Comparison of ENCODE assay signal across 11 mouse cellular contexts in the genomic region with DNA sequence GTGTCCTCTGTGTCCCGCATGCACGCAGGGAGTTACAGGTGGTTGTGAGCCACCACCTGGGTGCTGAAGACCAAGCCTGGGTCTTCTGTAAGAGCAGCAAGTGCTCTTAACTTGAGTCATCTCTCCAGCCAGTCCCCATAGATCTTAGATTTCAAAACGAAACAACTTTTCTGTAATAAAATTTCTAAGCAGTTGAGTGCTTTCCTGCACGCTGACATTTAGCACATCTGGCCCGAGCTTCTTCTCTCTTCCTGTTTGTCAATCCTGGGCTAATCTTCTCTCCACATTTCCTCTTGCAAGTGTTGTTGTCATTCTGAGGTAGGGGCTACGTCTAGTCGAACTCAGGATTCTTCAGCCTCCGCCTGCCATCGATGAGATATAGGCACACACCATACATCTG. TPM values are rescaled to one million over a fixed set of nuclear protein-coding genes. Genes with fewer than 3 reads are reported as not detected.
DNase-seq lines count a peak whose midpoint lies in the region; ATAC-seq and TF ChIP-seq lines count a peak whose summit lies in the region.
"Had no signal": no experiment of that assay in that cellular context is flagged by ENCODE, and none has a peak within 500 bp of the region (broad histone marks: within the 10 kb centered on the region; RNA-seq: fewer than 3 reads in every experiment).

No protein-coding gene starts in this region.

- no peaks in the 10 kb centered on the region for H3K36me3 ChIP-seq in kidney, embryonic 15.5 days
- no peaks in the 10 kb centered on the region for H3K36me3 ChIP-seq in liver, postnatal 0 days (replicated peaks; ENCODE audit: insufficient read depth, low read length)

- peaks cover 56% of the 10 kb centered on the region for H3K4me1 ChIP-seq in kidney, embryonic 15.5 days
- peaks cover 47% of the 10 kb centered on the region for H3K4me1 ChIP-seq in liver, postnatal 0 days (ENCODE audit: insufficient read depth)

- DNase-seq in kidney, postnatal 25 days = no peak
- no peak for DNase-seq in liver, postnatal 0 days
- no peak for DNase-seq in adrenal gland, postnatal 25 days
- no peak for DNase-seq in adrenal gland, adult 2 months
- DNase-seq in adrenal gland, postnatal 14 days = no peak
- DNase-seq: heart, postnatal 36 days; left cerebral cortex, postnatal 4 days had no signal

- no peak overlapping the region for H3K4me3 ChIP-seq in kidney, embryonic 15.5 days (replicated peaks)
- no peak overlapping the region for H3K4me3 ChIP-seq in liver, postnatal 0 days (ENCODE audit: low read depth, low read length)

- no peaks in the 10 kb centered on the region for H3K27me3 ChIP-seq in kidney, embryonic 15.5 days
- H3K27me3 ChIP-seq in liver, postnatal 0 days (ENCODE audit: insufficient read depth, low read length) = no peaks in the 10 kb centered on the region
- H3K27me3 ChIP-seq: Patski had no signal

- no peak for TF ChIP-seq EP300 in liver, postnatal 0 days (IDR thresholded peaks at IDR 0.05; ENCODE audit: low read depth)

- no peak overlapping the region for H3K9ac ChIP-seq in kidney, embryonic 15.5 days
- no peak overlapping the region for H3K9ac ChIP-seq in liver, postnatal 0 days (replicated peaks)

- peak overlapping the region; percentile 24 for H3K27ac ChIP-seq in kidney, embryonic 15.5 days
- H3K27ac ChIP-seq in liver, postnatal 0 days (ENCODE audit: low read depth) = peak overlapping the region; percentile 41; the same call in 1 of the 2 replicates

- H3K4me2 ChIP-seq in kidney, embryonic 15.5 days = no peak overlapping the region
- peak overlapping the region; percentile 55 for H3K4me2 ChIP-seq in liver, postnatal 0 days (ENCODE audit: low read depth, low read length)

- no peak for ATAC-seq in kidney, embryonic 15.5 days (replicated peaks; ENCODE audit: low FRiP score)
- ATAC-seq in CD4-positive, CD25-positive, alpha-beta regulatory T cell, adult 4 months = peak; percentile 77
- ATAC-seq in common myeloid progenitor, adult 5-6 weeks (replicated peaks; ENCODE audit: low read depth, poor library complexity, severe bottlenecking) = peak; percentile 30
- ATAC-seq in liver, postnatal 0 days = no peak
- ATAC-seq: Patski had no signal

- H3K9me3 ChIP-seq in kidney, embryonic 15.5 days (replicated peaks) = no peaks in the 10 kb centered on the region
- H3K9me3 ChIP-seq in liver, postnatal 0 days (ENCODE audit: low read length) = no peaks in the 10 kb centered on the region

- 52% methylated on average over 9 of the region's 9 CpGs for WGBS in kidney, embryonic 15.5 days
- WGBS in liver, postnatal 0 days (ENCODE audit: insufficient replicate concordance) = 34% methylated on average over 9 of the region's 9 CpGs

- TF ChIP-seq CTCF in liver, postnatal 0 days (IDR thresholded peaks at IDR 0.05; ENCODE audit: low read depth) = no peak

RNA-seq across cellular contexts. Expression of a gene that starts 43.5 kb away (rescaled TPM):
- 38.0 and 42.6 TPM in 2 replicates for polyA plus RNA-seq in kidney, embryonic 15.5 days (2015; fragmentation: Nextera tagmentation; extraction: Ambion mirVana)
- 10 to 100 TPM; 56.7 to 57.2 TPM for polyA plus RNA-seq in CD4-positive, CD25-positive, alpha-beta regulatory T cell, adult 4 months (2017; shearing (Covaris generic))
- total RNA-seq in common myeloid progenitor, adult 5-6 weeks (2017) = 134 and 162 TPM in 2 replicates
- 15.0 and 15.7 TPM in 2 replicates for polyA plus RNA-seq in liver, postnatal 0 days (2015; fragmentation: Nextera tagmentation; extraction: Ambion mirVana)
- 60.0 and 69.3 TPM in 2 replicates for total RNA-seq in adrenal gland, postnatal 25 days (2021)
- total RNA-seq in adrenal gland, adult 2 months (2021) = 10 to 100 TPM; 45.0 to 53.7 TPM
- 15.9 and 18.1 TPM in 2 replicates for polyA plus RNA-seq in adrenal gland, adult 2 months (2012; rRNA removed)
- 56.4 and 61.4 TPM in 2 replicates for total RNA-seq in adrenal gland, postnatal 14 days (2021)

RNA-seq across cellular contexts. Expression of a gene that starts 44.3 kb away (rescaled TPM):
- 47.0 and 49.1 TPM in 2 replicates for polyA plus RNA-seq in kidney, embryonic 15.5 days (2015; fragmentation: Nextera tagmentation; extraction: Ambion mirVana)
- polyA plus RNA-seq in CD4-positive, CD25-positive, alpha-beta regulatory T cell, adult 4 months (2017; shearing (Covaris generic)) = 10 to 100 TPM; 13.8 to 17.3 TPM
- 8.5 and 12.5 TPM in 2 replicates for total RNA-seq in common myeloid progenitor, adult 5-6 weeks (2017)
- 18.5 and 19.6 TPM in 2 replicates for polyA plus RNA-seq in liver, postnatal 0 days (2015; fragmentation: Nextera tagmentation; extraction: Ambion mirVana)
- 41.5 and 41.6 TPM in 2 replicates for total RNA-seq in adrenal gland, postnatal 25 days (2021)
- total RNA-seq in adrenal gland, adult 2 months (2021) = 10 to 100 TPM; 42.5 to 44.6 TPM
- polyA plus RNA-seq in adrenal gland, adult 2 months (2012; rRNA removed) = 7.1 and 8.9 TPM in 2 replicates
- 47.1 and 48.2 TPM in 2 replicates for total RNA-seq in adrenal gland, postnatal 14 days (2021)

Comparison
In these comparisons a context has a peak if more than half of its experiments do, and no peak if none do; other contexts are left out.
1. ATAC-seq: peak in CD4-positive, CD25-positive, alpha-beta regulatory T cell, adult 4 months (single experiment) and common myeloid progenitor, adult 5-6 weeks (single experiment); none in kidney, embryonic 15.5 days (single experiment) and liver, postnatal 0 days (single experiment).